Comparison of ENCODE assay signal across 25 mouse cellular contexts in the genomic region with DNA sequence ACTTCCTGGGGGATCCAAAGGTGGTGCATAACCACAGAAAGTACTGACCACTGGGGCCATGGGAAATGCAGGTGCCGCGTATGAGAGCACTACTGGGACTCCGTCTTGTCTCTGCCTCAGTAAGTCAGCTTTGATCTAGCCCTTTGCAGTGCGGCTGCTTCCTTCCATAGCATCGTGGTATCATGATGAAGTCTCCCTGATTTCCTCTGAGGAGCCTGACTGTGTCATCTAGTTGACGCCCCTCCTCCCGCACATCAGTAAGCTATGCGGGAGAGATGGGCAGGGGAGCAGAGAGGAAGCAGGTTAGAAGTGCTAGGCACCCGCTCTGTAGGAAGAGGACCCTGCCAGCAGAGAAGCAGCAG. TPM values are rescaled to one million over a fixed set of nuclear protein-coding genes. Genes with fewer than 3 reads are reported as not detected.
A peak's percentile ranks its signal among the peaks of the same experiment; 100 is the strongest.
DNase-seq lines count a peak whose midpoint lies in the region; ATAC-seq lines count a peak whose summit lies in the region.
"Had no signal": no experiment of that assay in that cellular context is flagged by ENCODE, and none has a peak within 500 bp of the region (broad histone marks: within the 10 kb centered on the region; RNA-seq: fewer than 3 reads in every experiment).

No protein-coding gene starts in this region.

- WGBS in heart, embryonic 12.5 days: 57% methylated on average over 9 of the region's 9 CpGs
- 33% methylated on average over 9 of the region's 9 CpGs for WGBS in liver, embryonic 16.5 days (ENCODE audit: insufficient replicate concordance)
- 82% methylated on average over 9 of the region's 9 CpGs for WGBS in forebrain, embryonic 14.5 days

- 0 out of 2 replicates have a peak, but pooled peaks cover 2% of the 10 kb centered on the region for H3K27me3 ChIP-seq in heart, embryonic 12.5 days (replicated peaks)
- H3K27me3 ChIP-seq in liver, embryonic 16.5 days (ENCODE audit: control insufficient read depth, insufficient read depth, low read depth, low read length): no peaks in the 10 kb centered on the region
- H3K27me3 ChIP-seq in forebrain, embryonic 14.5 days (replicated peaks; ENCODE audit: control insufficient read depth, insufficient read depth, low read length): no peaks in the 10 kb centered on the region
- H3K27me3 ChIP-seq: kidney, embryonic 15.5 days; limb, embryonic 13.5 days; neural tube, embryonic 13.5 days had no signal

- DNase-seq in heart, adult 11 months: peak; percentile 77
- DNase-seq in thymus, postnatal 36 days: peak; percentile 24 to 42
- DNase-seq in forebrain, embryonic 14.5 days (ENCODE audit: low spot score): no peak
- no peak for DNase-seq in kidney, adult 8-10 months
- DNase-seq: adrenal gland, postnatal 10 days; cerebellum, adult 2 months; cerebellum, postnatal 36 days; gastrocnemius, adult 2 months; kidney, postnatal 36 days; lung, embryonic 14.5 days; right cerebral cortex, adult 18-20 months; right cerebral cortex, postnatal 4 days had no signal

- H3K27ac ChIP-seq in heart, embryonic 12.5 days (ENCODE audit: poor library complexity, severe bottlenecking): no peak overlapping the region
- H3K27ac ChIP-seq in liver, embryonic 16.5 days (ENCODE audit: low read length): no peak overlapping the region
- H3K27ac ChIP-seq in forebrain, embryonic 14.5 days (ENCODE audit: low read depth, low read length): no peak overlapping the region
- H3K27ac ChIP-seq: embryonic facial prominence, embryonic 10.5 days; gastrocnemius, adult 2 months; hindbrain, embryonic 10.5 days; hindbrain, postnatal 0 days; kidney, embryonic 15.5 days; limb, embryonic 13.5 days; midbrain, embryonic 10.5 days; neural tube, embryonic 13.5 days had no signal

- no peak overlapping the region for H3K9ac ChIP-seq in heart, embryonic 12.5 days
- 0 out of 2 replicates have a peak overlapping the region, but pooled peaks have one; percentile 5 for H3K9ac ChIP-seq in liver, embryonic 16.5 days (ENCODE audit: low read depth, low read length)
- H3K9ac ChIP-seq in forebrain, embryonic 14.5 days (ENCODE audit: low read length): no peak overlapping the region
- H3K9ac ChIP-seq: kidney, embryonic 15.5 days; limb, embryonic 13.5 days; lung, embryonic 14.5 days; neural tube, embryonic 13.5 days had no signal

- H3K9me3 ChIP-seq in heart, embryonic 12.5 days (replicated peaks): no peaks in the 10 kb centered on the region
- no peaks in the 10 kb centered on the region for H3K9me3 ChIP-seq in liver, embryonic 16.5 days (replicated peaks; ENCODE audit: control insufficient read depth, low read length)
- no peaks in the 10 kb centered on the region for H3K9me3 ChIP-seq in forebrain, embryonic 14.5 days (replicated peaks; ENCODE audit: control insufficient read depth, low read length)
- H3K9me3 ChIP-seq: embryonic facial prominence, embryonic 10.5 days; hindbrain, embryonic 10.5 days; kidney, embryonic 15.5 days; limb, embryonic 13.5 days; midbrain, embryonic 10.5 days; neural tube, embryonic 13.5 days had no signal

- H3K4me1 ChIP-seq in heart, embryonic 12.5 days (replicated peaks): no peaks in the 10 kb centered on the region
- peaks cover 4% of the 10 kb centered on the region for H3K4me1 ChIP-seq in liver, embryonic 16.5 days (ENCODE audit: control insufficient read depth, low read depth, low read length)
- no peaks in the 10 kb centered on the region for H3K4me1 ChIP-seq in forebrain, embryonic 14.5 days (ENCODE audit: control insufficient read depth, insufficient read depth, low read length)
- H3K4me1 ChIP-seq: embryonic facial prominence, embryonic 10.5 days; hindbrain, embryonic 10.5 days; kidney, embryonic 15.5 days; limb, embryonic 13.5 days; midbrain, embryonic 10.5 days; neural tube, embryonic 13.5 days had no signal

- H3K4me2 ChIP-seq in heart, embryonic 12.5 days: no peak overlapping the region
- peak overlapping the region; percentile 14; the same call in 1 of the 2 replicates for H3K4me2 ChIP-seq in liver, embryonic 16.5 days (ENCODE audit: low read depth, low read length)
- no peak overlapping the region for H3K4me2 ChIP-seq in forebrain, embryonic 14.5 days (ENCODE audit: low read length)
- H3K4me2 ChIP-seq: kidney, embryonic 15.5 days; limb, embryonic 13.5 days; lung, embryonic 14.5 days; neural tube, embryonic 13.5 days had no signal

- ATAC-seq in heart, embryonic 12.5 days (ENCODE audit: insufficient number of reproducible peaks, low FRiP score): no peak
- 0 out of 2 replicates have a peak, but pooled peaks have one; percentile 39 for ATAC-seq in erythroblast, adult 5-6 weeks (replicated peaks; ENCODE audit: low FRiP score, poor library complexity, severe bottlenecking)
- no peak for ATAC-seq in liver, embryonic 16.5 days (ENCODE audit: low read depth)
- no peak for ATAC-seq in forebrain, embryonic 14.5 days
- ATAC-seq: hindbrain, postnatal 0 days; intestine, embryonic 16.5 days; midbrain, embryonic 16.5 days had no signal

- H3K36me3 ChIP-seq in heart, embryonic 12.5 days: no peaks in the 10 kb centered on the region
- no peaks in the 10 kb centered on the region for H3K36me3 ChIP-seq in liver, embryonic 16.5 days (ENCODE audit: control insufficient read depth, insufficient read depth)
- H3K36me3 ChIP-seq in forebrain, embryonic 14.5 days (ENCODE audit: control insufficient read depth, insufficient read depth, low read length): no peaks in the 10 kb centered on the region
- H3K36me3 ChIP-seq: embryonic facial prominence, embryonic 10.5 days; hindbrain, embryonic 10.5 days; kidney, embryonic 15.5 days; limb, embryonic 13.5 days; midbrain, embryonic 10.5 days; neural tube, embryonic 13.5 days had no signal

- no peak overlapping the region for H3K4me3 ChIP-seq in heart, embryonic 12.5 days
- H3K4me3 ChIP-seq in liver, embryonic 16.5 days (ENCODE audit: low read depth, low read length): no peak overlapping the region
- no peak overlapping the region for H3K4me3 ChIP-seq in forebrain, embryonic 14.5 days (ENCODE audit: low read depth, low read length)
- H3K4me3 ChIP-seq: embryonic facial prominence, embryonic 10.5 days; gastrocnemius, adult 2 months; hindbrain, embryonic 10.5 days; kidney, embryonic 15.5 days; limb, embryonic 13.5 days; midbrain, embryonic 10.5 days; myocyte; neural tube, embryonic 13.5 days had no signal

RNA-seq across cellular contexts. Expression of gene Fam228b, which starts 6.5 kb away (rescaled TPM):
- polyA plus RNA-seq in heart, embryonic 12.5 days (2016; fragmentation: Nextera tagmentation; extraction: Ambion mirVana): 2.0 and 2.6 TPM in 2 replicates
- not detected in 2 replicates for total RNA-seq in erythroblast, adult 5-6 weeks (2015; ENCODE audit: low replicate concordance)
- total RNA-seq in erythroblast, adult 5-6 weeks (2017; ENCODE audit: low replicate concordance): not detected in 2 replicates
- 0.42 and 0.85 TPM in 2 replicates for polyA plus RNA-seq in liver, embryonic 16.5 days (2015; fragmentation: Nextera tagmentation; extraction: Ambion mirVana)
- polyA plus RNA-seq in forebrain, embryonic 14.5 days (2014; fragmentation: Nextera tagmentation; extraction: Ambion mirVana): 4.1 and 5.5 TPM in 2 replicates

RNA-seq across cellular contexts. Expression of gene Pfn4, which starts 6.7 kb away (rescaled TPM):
- 1.9 and 2.3 TPM in 2 replicates for polyA plus RNA-seq in heart, embryonic 12.5 days (2016; fragmentation: Nextera tagmentation; extraction: Ambion mirVana)
- not detected in 2 replicates for total RNA-seq in erythroblast, adult 5-6 weeks (2015; ENCODE audit: low replicate concordance)
- total RNA-seq in erythroblast, adult 5-6 weeks (2017; ENCODE audit: low replicate concordance): 2.7 TPM in 1 of 2 replicates, not detected in the other
- polyA plus RNA-seq in liver, embryonic 16.5 days (2015; fragmentation: Nextera tagmentation; extraction: Ambion mirVana): 0.47 and 0.76 TPM in 2 replicates
- polyA plus RNA-seq in forebrain, embryonic 14.5 days (2014; fragmentation: Nextera tagmentation; extraction: Ambion mirVana): 10.7 and 11.8 TPM in 2 replicates

RNA-seq across cellular contexts. Expression of gene Fam228a, which starts 37.3 kb away (rescaled TPM):
- polyA plus RNA-seq in heart, embryonic 12.5 days (2016; fragmentation: Nextera tagmentation; extraction: Ambion mirVana): 0.20 and 0.21 TPM in 2 replicates
- total RNA-seq in erythroblast, adult 5-6 weeks (2015; ENCODE audit: low replicate concordance): not detected in 2 replicates
- 1.7 TPM in 1 of 2 replicates, not detected in the other for total RNA-seq in erythroblast, adult 5-6 weeks (2017; ENCODE audit: low replicate concordance)
- polyA plus RNA-seq in liver, embryonic 16.5 days (2015; fragmentation: Nextera tagmentation; extraction: Ambion mirVana): 0.04 TPM in 1 of 2 replicates, not detected in the other
- polyA plus RNA-seq in forebrain, embryonic 14.5 days (2014; fragmentation: Nextera tagmentation; extraction: Ambion mirVana): 0.13 and 0.53 TPM in 2 replicates
- polyA plus RNA-seq: myocyte had no signal

RNA-seq across cellular contexts. Expression of gene Sf3b6, which starts 41.8 kb away (rescaled TPM):
- 140 and 160 TPM in 2 replicates for polyA plus RNA-seq in heart, embryonic 12.5 days (2016; fragmentation: Nextera tagmentation; extraction: Ambion mirVana)
- total RNA-seq in erythroblast, adult 5-6 weeks (2015; ENCODE audit: low replicate concordance): 94.0 and 156 TPM in 2 replicates
- 52.9 and 65.2 TPM in 2 replicates for total RNA-seq in erythroblast, adult 5-6 weeks (2017; ENCODE audit: low replicate concordance)
- polyA plus RNA-seq in liver, embryonic 16.5 days (2015; fragmentation: Nextera tagmentation; extraction: Ambion mirVana): 80.2 and 83.3 TPM in 2 replicates
- polyA plus RNA-seq in forebrain, embryonic 14.5 days (2014; fragmentation: Nextera tagmentation; extraction: Ambion mirVana): 362 and 405 TPM in 2 replicates

Comparison
In these comparisons a context has a peak if more than half of its experiments do, and no peak if none do; other contexts are left out.
1. DNase-seq: peak in heart, adult 11 months (single experiment) and thymus, postnatal 36 days (2 of 2); none in forebrain, embryonic 14.5 days (single experiment) and kidney, adult 8-10 months (0 of 2).